Mouse (Mus musculus) lung, embryonic 14.5 days (tissue): ENCODE data around the gene Sox5. TPM values are rescaled to one million over a fixed set of nuclear protein-coding genes. Genes with fewer than 3 reads are reported as not detected.

Source experiments
- ATAC-seq: fragments of 200-750 bp; cut with Nextera tagmentation; 2 replicates; pipeline ENCODE4 v1.8.0; 2017; ENCODE audit warnings: mild to moderate bottlenecking, moderate TSS enrichment, moderate library complexity; ENCODE audit not compliant: insufficient read depth
- DNase-seq: peaks from one replicate; pipeline ENCODE4 v3.0.0-alpha.2; 2015
- H3K27ac ChIP-seq: fragments of 300-500 bp; sonication (generic); 2 replicates; pipeline ENCODE4 v1.5.1; 2014; ENCODE audit warnings: low read depth, mild to moderate bottlenecking, moderate library complexity
- H3K27me3 ChIP-seq: fragments of 300-500 bp; sonication (generic); 2 replicates; pipeline ENCODE4 v1.6.1; 2014; ENCODE audit warnings: low read length, control low read depth; ENCODE audit not compliant: insufficient read depth
- H3K36me3 ChIP-seq: fragments of 300-500 bp; sonication (generic); 2 replicates; pipeline ENCODE4 v1.6.1; 2014; ENCODE audit warnings: control low read depth; ENCODE audit not compliant: insufficient read depth
- H3K4me1 ChIP-seq: fragments of 300-500 bp; sonication (generic); 2 replicates; pipeline ENCODE4 v1.6.1; 2014; ENCODE audit warnings: antibody characterized with exemption, control low read depth; ENCODE audit not compliant: insufficient read depth
- H3K4me2 ChIP-seq: fragments of 300-500 bp; sonication (generic); 2 replicates; pipeline ENCODE4 v1.6.1; 2014; ENCODE audit warnings: mild to moderate bottlenecking
- H3K4me3 ChIP-seq: fragments of 300-500 bp; sonication (generic); 2 replicates; pipeline ENCODE4 v1.5.1; 2014; ENCODE audit warnings: low read depth, low read length
- H3K9ac ChIP-seq: fragments of 300-500 bp; sonication (generic); 2 replicates; pipeline ENCODE4 v1.6.1; 2014
- H3K9me3 ChIP-seq: fragments of 300-500 bp; sonication (generic); 2 replicates; pipeline ENCODE4 v1.6.1; 2016; ENCODE audit warnings: low read depth, low read length, control low read depth
- CTCF ChIP-seq: IDR thresholded peaks from 2 replicates; pipeline ENCODE4 v1.5.1; 2016; ENCODE audit warnings: antibody characterized with exemption, low read depth
- WGBS: fragments of 180-500 bp; shearing (Covaris S2); extraction: QIAGEN DNeasy Blood & Tissue Kit; methylation state at CpG from one replicate; pipeline ENCODE4 v1.1.7; 2014; 5-methylcytosine and 5-hydroxymethylcytosine counted together
- polyA plus RNA-seq: library from polyadenylated mRNA; unstranded; fragments of >200 nt; fragmentation: Nextera tagmentation; extraction: Ambion mirVana; gene quantifications from 2 replicates; pipeline ENCODE4 v1.2.1, GENCODE M21; 2014

The Sox5 gene
- polyA plus RNA-seq, 1 experiment from 2014 or later, result 21.3 TPM

DNA sequence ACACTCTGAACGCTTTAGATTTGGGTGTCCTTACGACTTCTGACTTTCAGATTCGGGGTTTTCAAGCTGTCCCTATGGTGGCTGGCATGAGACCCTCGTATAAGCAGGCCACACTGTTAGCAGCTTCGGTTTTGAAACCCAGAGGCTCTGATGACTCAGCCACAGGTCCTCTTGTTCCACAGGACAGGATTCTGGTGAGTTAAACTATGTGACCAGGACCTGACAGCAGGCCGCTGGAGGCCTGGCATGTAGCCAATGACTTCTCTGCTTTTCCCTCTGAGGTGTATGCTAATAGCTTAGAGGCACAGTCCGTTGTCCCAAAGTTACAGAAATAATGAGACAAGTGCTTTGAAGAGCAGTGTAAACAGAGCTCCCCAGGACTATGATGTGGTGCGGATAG, 268.0 kb downstream of the Sox5 start:
- ATAC-seq (no peak), DNase-seq (peak; percentile 73)
- Histone ChIP-seq H3K27ac (no peak overlapping the region), H3K36me3 (no peaks in the 10 kb centered on the region), H3K9ac (no peak overlapping the region), H3K4me3 (no peak overlapping the region), H3K4me2 (no peak overlapping the region), H3K9me3 (no peaks in the 10 kb centered on the region), H3K27me3 (no peaks in the 10 kb centered on the region), H3K4me1 (no peaks in the 10 kb centered on the region)
- no peak for TF ChIP-seq CTCF
- 38% methylated on average over 8 of the region's 8 CpGs for WGBS

DNA sequence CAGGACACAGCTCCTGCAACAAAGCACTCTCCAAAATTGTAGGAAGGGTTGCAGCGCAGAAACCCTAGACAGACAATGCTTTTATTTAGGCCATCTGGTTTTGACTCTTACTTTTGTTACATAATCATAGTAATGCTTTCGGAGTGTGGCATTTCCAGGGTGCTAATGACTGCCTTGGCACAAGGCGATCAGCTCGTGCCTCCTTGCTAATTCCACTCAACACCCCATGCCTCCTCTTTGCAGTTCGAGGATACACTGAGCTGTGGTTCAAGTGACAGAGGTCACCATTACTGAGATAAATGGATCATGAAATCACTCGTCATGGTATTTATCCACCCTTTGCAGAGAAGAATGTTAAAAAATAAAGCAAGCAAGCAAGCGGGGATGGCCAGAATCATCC, 269.9 kb downstream of the Sox5 start:
- no peak for ATAC-seq
- Histone ChIP-seq H3K27me3 (no peaks in the 10 kb centered on the region), H3K4me2 (no peak overlapping the region), H3K9me3 (no peaks in the 10 kb centered on the region), H3K27ac (no peak overlapping the region), H3K36me3 (no peaks in the 10 kb centered on the region), H3K4me1 (no peaks in the 10 kb centered on the region), H3K9ac (no peak overlapping the region), H3K4me3 (no peak overlapping the region)
- TF ChIP-seq CTCF, result no peak
- 73% methylated on average over 7 of the region's 7 CpGs for whole genome bisulfite sequencing
- no peak for DNase-seq

DNA sequence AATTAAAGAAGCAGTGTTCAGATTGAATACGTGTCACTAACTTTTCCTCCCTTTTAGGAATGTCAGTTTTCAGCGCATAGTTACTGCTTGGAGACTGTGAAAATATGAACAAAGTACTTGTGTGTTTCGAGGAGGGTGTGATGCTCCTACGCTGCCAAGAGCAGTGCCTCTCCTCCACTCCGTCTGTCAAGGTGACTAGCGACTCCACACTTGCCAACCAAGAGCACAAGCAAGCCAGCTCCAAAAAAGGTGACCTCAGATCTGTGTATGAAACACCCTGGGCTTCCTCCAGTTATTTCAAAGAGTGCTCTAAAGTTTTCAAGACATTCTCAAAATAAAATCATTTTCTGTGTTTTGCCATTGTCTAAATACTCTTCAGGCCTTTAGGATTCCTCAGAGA, 271.6 kb downstream of the Sox5 start:
- 74% methylated on average over 6 of the region's 6 CpGs for WGBS
- Histone ChIP-seq H3K9ac (no peak overlapping the region), H3K4me3 (no peak overlapping the region), H3K36me3 (no peaks in the 10 kb centered on the region), H3K9me3 (no peaks in the 10 kb centered on the region), H3K4me2 (no peak overlapping the region), H3K27ac (no peak overlapping the region), H3K4me1 (no peaks in the 10 kb centered on the region), H3K27me3 (no peaks in the 10 kb centered on the region)
- DNase-seq (no peak), ATAC-seq (no peak)
- TF ChIP-seq CTCF, result no peak

DNA sequence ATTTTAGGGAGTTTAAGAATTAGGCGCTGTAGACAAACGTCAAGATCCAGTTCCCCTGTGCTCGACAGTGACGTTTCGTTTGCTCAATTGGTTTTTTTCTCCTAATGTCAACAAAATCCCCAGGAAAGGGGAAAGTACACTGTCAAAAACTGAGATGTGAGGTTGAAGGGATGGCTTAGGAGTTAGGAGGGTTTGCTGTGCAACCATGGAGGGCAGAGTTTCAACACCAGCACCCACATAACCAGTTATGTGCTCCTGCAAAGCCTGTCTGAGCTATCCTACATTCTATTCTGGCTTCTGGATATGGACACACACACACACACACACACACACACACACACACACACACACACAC, 277.6 kb downstream of the Sox5 start:
- TF ChIP-seq CTCF, result no peak
- Histone ChIP-seq H3K27ac (peak overlapping the region; percentile 48), H3K4me3 (no peak overlapping the region), H3K9me3 (no peaks in the 10 kb centered on the region), H3K36me3 (no peaks in the 10 kb centered on the region), H3K27me3 (no peaks in the 10 kb centered on the region), H3K4me1 (0 out of 2 replicates have a peak, but pooled peaks cover 3% of the 10 kb centered on the region), H3K9ac (no peak overlapping the region), H3K4me2 (no peak overlapping the region)
- DNase-seq, result peak; percentile 32
- 16% methylated on average over 5 of the region's 5 CpGs for WGBS
- peak; percentile 35; the same call in 1 of the 2 replicates for ATAC-seq

DNA sequence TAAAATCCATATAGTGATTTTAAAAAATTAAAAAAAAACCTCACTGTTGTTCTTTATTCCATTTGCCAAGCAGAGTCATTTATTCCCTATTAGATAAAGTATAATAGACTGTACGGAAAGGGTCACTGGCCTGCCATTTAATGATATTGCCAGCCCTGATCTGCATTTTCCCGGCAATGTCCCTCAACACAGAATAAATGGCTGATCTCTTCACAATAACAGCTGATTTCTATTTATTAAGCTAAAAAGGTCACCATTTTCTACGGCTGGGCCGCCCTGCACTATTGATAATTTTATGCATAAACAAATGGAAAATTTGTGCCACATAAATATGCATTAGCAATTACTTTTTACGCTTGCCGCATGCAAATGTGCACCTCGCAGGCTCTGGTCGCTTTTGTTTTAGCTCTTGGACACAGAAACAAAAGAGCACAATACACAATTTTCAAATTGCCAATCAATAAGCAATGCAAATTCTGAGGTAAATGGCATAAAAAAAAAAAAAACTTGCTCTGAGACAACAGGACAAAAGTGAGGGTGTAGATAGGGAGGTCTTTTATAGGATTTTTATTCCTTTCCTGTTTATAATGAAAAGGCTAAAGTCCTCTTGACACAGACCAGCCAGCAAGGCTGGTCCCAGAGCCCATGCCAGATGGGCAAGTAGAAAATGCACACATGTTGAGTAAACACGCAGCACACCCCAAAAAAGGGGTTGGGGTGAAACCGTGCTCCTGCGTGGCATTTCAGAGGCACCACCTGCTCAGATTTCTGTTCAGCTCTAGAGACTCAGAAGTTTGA, 278.2 kb downstream of the Sox5 start:
- Histone ChIP-seq H3K4me1 (0 out of 2 replicates have a peak, but pooled peaks cover 3% of the 10 kb centered on the region), H3K9me3 (no peaks in the 10 kb centered on the region), H3K27me3 (no peaks in the 10 kb centered on the region), H3K4me3 (no peak overlapping the region), H3K36me3 (no peaks in the 10 kb centered on the region), H3K27ac (peak overlapping the region; percentile 48), H3K9ac (no peak overlapping the region), H3K4me2 (no peak overlapping the region)
- 0 out of 2 replicates have a peak, but pooled peaks have one; percentile 14 for ATAC-seq
- 72% methylated on average over 11 of the region's 11 CpGs for whole genome bisulfite sequencing
- DNase-seq, result no peak
- TF ChIP-seq CTCF, result no peak

DNA sequence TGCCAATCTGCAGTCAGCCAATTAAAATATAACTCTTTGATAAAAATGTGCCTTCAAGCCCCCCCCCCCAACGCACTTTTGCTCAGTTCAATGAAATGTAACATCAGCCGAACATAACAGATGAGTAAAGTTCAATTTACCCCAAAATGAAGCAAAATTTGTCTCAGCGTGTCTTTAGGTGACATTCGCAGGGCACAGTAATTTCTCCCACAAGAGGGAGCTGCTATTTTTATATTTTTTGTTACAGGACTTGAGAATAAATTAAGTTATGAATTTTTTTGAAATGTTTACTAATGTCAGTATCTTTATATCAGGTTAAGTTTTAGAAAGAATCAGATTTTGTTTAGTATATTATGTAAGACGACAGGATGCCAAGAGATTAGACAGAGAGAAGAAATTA, 280.3 kb downstream of the Sox5 start:
- no peaks in the 10 kb centered on the region for H3K27me3 ChIP-seq
- H3K4me2 ChIP-seq, result no peak overlapping the region
- no peak overlapping the region for H3K9ac ChIP-seq
- no peaks in the 10 kb centered on the region; the same call in 1 of the 2 replicates for H3K9me3 ChIP-seq
- ATAC-seq, result no peak
- H3K4me3 ChIP-seq, result no peak overlapping the region
- H3K4me1 ChIP-seq, result 0 out of 2 replicates have a peak, but pooled peaks cover 3% of the 10 kb centered on the region
- peak; percentile 61 for DNase-seq
- no peak overlapping the region for H3K27ac ChIP-seq
- peak; percentile 36 for TF ChIP-seq CTCF
- no peaks in the 10 kb centered on the region for H3K36me3 ChIP-seq
- 78% methylated on average over 5 of the region's 5 CpGs for WGBS

DNA sequence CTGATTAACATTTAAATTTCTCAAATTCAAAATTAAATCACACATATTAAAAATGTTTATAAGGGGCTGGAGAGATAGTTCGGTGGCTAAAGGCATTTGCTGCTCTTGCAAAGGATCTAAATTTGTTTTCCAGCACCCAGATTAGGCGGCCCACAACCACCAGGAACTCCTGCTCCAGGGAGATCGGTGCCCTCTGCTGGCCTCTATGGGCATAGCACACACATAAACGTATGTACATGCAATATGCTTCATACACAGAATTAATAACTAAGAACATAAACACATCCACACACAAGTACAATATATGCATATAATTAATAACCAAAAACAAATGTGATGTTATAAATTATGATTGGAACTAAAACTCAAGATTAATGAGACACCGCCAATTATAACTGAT, 283.6 kb downstream of the Sox5 start:
- no peak overlapping the region for H3K9ac ChIP-seq
- H3K9me3 ChIP-seq, result no peaks in the 10 kb centered on the region; the same call in 1 of the 2 replicates
- DNase-seq (no peak), ATAC-seq (no peak)
- TF ChIP-seq CTCF, result peak; percentile 43
- no peak overlapping the region for H3K4me3 ChIP-seq
- H3K36me3 ChIP-seq, result no peaks in the 10 kb centered on the region
- no peaks in the 10 kb centered on the region for H3K4me1 ChIP-seq
- WGBS, result 95% methylated on average over 5 of the region's 5 CpGs
- no peak overlapping the region for H3K27ac ChIP-seq
- H3K27me3 ChIP-seq, result no peaks in the 10 kb centered on the region
- no peak overlapping the region for H3K4me2 ChIP-seq
